Mouse (Mus musculus): Measurements from ENCODE around the gene Serpina11. TPM values are rescaled to one million over a fixed set of nuclear protein-coding genes. Genes with fewer than 3 reads are reported as not detected.

Gene Serpina11
- polyA plus RNA-seq, 1 experiment from 2014 or later: not detected

- no peaks in the 10 kb centered on the region for H3K4me1 ChIP-seq (ENCODE audit: control insufficient read depth, insufficient read depth, low read length)
- no peak overlapping the region for H3K4me2 ChIP-seq (ENCODE audit: low read length)
- no peak overlapping the region for H3K4me3 ChIP-seq (replicated peaks; ENCODE audit: low read depth, low read length)
- H3K27ac ChIP-seq (replicated peaks; ENCODE audit: low read depth, low read length): no peak overlapping the region
- no peaks in the 10 kb centered on the region for H3K36me3 ChIP-seq (ENCODE audit: control insufficient read depth, insufficient read depth, low read length)
- 91% methylated on average over 3 of the region's 3 CpGs for WGBS
- ATAC-seq (ENCODE audit: low FRiP score, low TSS enrichment) (no peak), DNase-seq (no peak)
- no peaks in the 10 kb centered on the region for H3K27me3 ChIP-seq (ENCODE audit: control insufficient read depth, insufficient read depth, low read length)
- H3K9ac ChIP-seq (replicated peaks; ENCODE audit: low read length): no peak overlapping the region
- H3K9me3 ChIP-seq (ENCODE audit: control insufficient read depth, low read length): no peaks in the 10 kb centered on the region
Observed at GRCm38 (mm10) chr12:104000594-104000993, 10.8 kb upstream of the Serpina11 start.

- no peaks in the 10 kb centered on the region for H3K36me3 ChIP-seq (ENCODE audit: control insufficient read depth, insufficient read depth, low read length)
- no peak overlapping the region for H3K9ac ChIP-seq (replicated peaks; ENCODE audit: low read length)
- WGBS: 77% methylated on average over 8 of the region's 8 CpGs
- no peaks in the 10 kb centered on the region for H3K27me3 ChIP-seq (ENCODE audit: control insufficient read depth, insufficient read depth, low read length)
- no peak for DNase-seq
- no peak for ATAC-seq (ENCODE audit: low FRiP score, low TSS enrichment)
- H3K27ac ChIP-seq (replicated peaks; ENCODE audit: low read depth, low read length): no peak overlapping the region
- no peaks in the 10 kb centered on the region for H3K9me3 ChIP-seq (ENCODE audit: control insufficient read depth, low read length)
- no peaks in the 10 kb centered on the region for H3K4me1 ChIP-seq (ENCODE audit: control insufficient read depth, insufficient read depth, low read length)
- H3K4me3 ChIP-seq (replicated peaks; ENCODE audit: low read depth, low read length): no peak overlapping the region
- no peak overlapping the region for H3K4me2 ChIP-seq (ENCODE audit: low read length)
Observed at GRCm38 (mm10) chr12:103999611-104000010, 9.9 kb upstream of the Serpina11 start.

- ATAC-seq (ENCODE audit: low FRiP score, low TSS enrichment): no peak
- Histone ChIP-seq H3K9ac (replicated peaks; ENCODE audit: low read length) (no peak overlapping the region), H3K27ac (replicated peaks; ENCODE audit: low read depth, low read length) (no peak overlapping the region), H3K4me3 (replicated peaks; ENCODE audit: low read depth, low read length) (no peak overlapping the region), H3K9me3 (ENCODE audit: control insufficient read depth, low read length) (no peaks in the 10 kb centered on the region), H3K4me1 (ENCODE audit: control insufficient read depth, insufficient read depth, low read length) (no peaks in the 10 kb centered on the region), H3K27me3 (ENCODE audit: control insufficient read depth, insufficient read depth, low read length) (no peaks in the 10 kb centered on the region), H3K36me3 (ENCODE audit: control insufficient read depth, insufficient read depth, low read length) (no peaks in the 10 kb centered on the region), H3K4me2 (ENCODE audit: low read length) (no peak overlapping the region)
- 55% methylated on average over 2 of the region's 2 CpGs for WGBS
- no peak for DNase-seq
Observed at GRCm38 (mm10) chr12:103996513-103996912, 6.8 kb upstream of the Serpina11 start.

- Histone ChIP-seq H3K9me3 (ENCODE audit: control insufficient read depth, low read length) (no peaks in the 10 kb centered on the region), H3K4me1 (ENCODE audit: control insufficient read depth, insufficient read depth, low read length) (no peaks in the 10 kb centered on the region), H3K4me3 (replicated peaks; ENCODE audit: low read depth, low read length) (no peak overlapping the region), H3K36me3 (ENCODE audit: control insufficient read depth, insufficient read depth, low read length) (no peaks in the 10 kb centered on the region), H3K27ac (replicated peaks; ENCODE audit: low read depth, low read length) (no peak overlapping the region), H3K4me2 (ENCODE audit: low read length) (no peak overlapping the region), H3K27me3 (ENCODE audit: control insufficient read depth, insufficient read depth, low read length) (no peaks in the 10 kb centered on the region), H3K9ac (replicated peaks; ENCODE audit: low read length) (no peak overlapping the region)
- DNase-seq (peak; percentile 87), ATAC-seq (ENCODE audit: low FRiP score, low TSS enrichment) (peak; percentile 44; the same call in 1 of the 2 replicates)
- 42% methylated on average over 5 of the region's 5 CpGs for WGBS
Observed at GRCm38 (mm10) chr12:103995292-103996072, 5.7 kb upstream of the Serpina11 start.

GRCm38 (mm10) chr12:103992945-103993344 lies 3.2 kb upstream of the Serpina11 start:
- H3K9me3 ChIP-seq (ENCODE audit: control insufficient read depth, low read length): no peaks in the 10 kb centered on the region
- no peak overlapping the region for H3K4me3 ChIP-seq (replicated peaks; ENCODE audit: low read depth, low read length)
- DNase-seq (no peak), ATAC-seq (ENCODE audit: low FRiP score, low TSS enrichment) (no peak)
- H3K27ac ChIP-seq (replicated peaks; ENCODE audit: low read depth, low read length): no peak overlapping the region
- H3K4me2 ChIP-seq (ENCODE audit: low read length): no peak overlapping the region
- no peak overlapping the region for H3K9ac ChIP-seq (replicated peaks; ENCODE audit: low read length)
- no peaks in the 10 kb centered on the region for H3K4me1 ChIP-seq (ENCODE audit: control insufficient read depth, insufficient read depth, low read length)
- WGBS: 87% methylated on average over 7 of the region's 7 CpGs
- no peaks in the 10 kb centered on the region for H3K36me3 ChIP-seq (ENCODE audit: control insufficient read depth, insufficient read depth, low read length)
- no peaks in the 10 kb centered on the region for H3K27me3 ChIP-seq (ENCODE audit: control insufficient read depth, insufficient read depth, low read length)

- no peak overlapping the region for H3K4me2 ChIP-seq (ENCODE audit: low read length)
- H3K4me3 ChIP-seq (replicated peaks; ENCODE audit: low read depth, low read length): no peak overlapping the region
- no peak overlapping the region for H3K27ac ChIP-seq (replicated peaks; ENCODE audit: low read depth, low read length)
- ATAC-seq (ENCODE audit: low FRiP score, low TSS enrichment) (no peak), DNase-seq (no peak)
- no peaks in the 10 kb centered on the region for H3K36me3 ChIP-seq (ENCODE audit: control insufficient read depth, insufficient read depth, low read length)
- 73% methylated on average over 2 of the region's 2 CpGs for WGBS
- H3K9me3 ChIP-seq (ENCODE audit: control insufficient read depth, low read length): no peaks in the 10 kb centered on the region
- no peaks in the 10 kb centered on the region for H3K4me1 ChIP-seq (ENCODE audit: control insufficient read depth, insufficient read depth, low read length)
- H3K9ac ChIP-seq (replicated peaks; ENCODE audit: low read length): no peak overlapping the region
- no peaks in the 10 kb centered on the region for H3K27me3 ChIP-seq (ENCODE audit: control insufficient read depth, insufficient read depth, low read length)
Observed at GRCm38 (mm10) chr12:103989514-103989767, 316 bp downstream of the Serpina11 start.

GRCm38 (mm10) chr12:103988754-103989513 lies 823 bp downstream of the Serpina11 start:
- 68% methylated on average over 14 of the region's 14 CpGs for WGBS
- Histone ChIP-seq H3K9ac (replicated peaks; ENCODE audit: low read length) (no peak overlapping the region), H3K4me2 (ENCODE audit: low read length) (no peak overlapping the region), H3K27me3 (ENCODE audit: control insufficient read depth, insufficient read depth, low read length) (no peaks in the 10 kb centered on the region), H3K4me1 (ENCODE audit: control insufficient read depth, insufficient read depth, low read length) (no peaks in the 10 kb centered on the region), H3K36me3 (ENCODE audit: control insufficient read depth, insufficient read depth, low read length) (no peaks in the 10 kb centered on the region), H3K9me3 (ENCODE audit: control insufficient read depth, low read length) (no peaks in the 10 kb centered on the region), H3K27ac (replicated peaks; ENCODE audit: low read depth, low read length) (no peak overlapping the region), H3K4me3 (replicated peaks; ENCODE audit: low read depth, low read length) (no peak overlapping the region)
- ATAC-seq (ENCODE audit: low FRiP score, low TSS enrichment) (no peak), DNase-seq (peak; percentile 9)

GRCm38 (mm10) chr12:103985868-103986267 lies 3.9 kb downstream of the Serpina11 start:
- Histone ChIP-seq H3K9ac (replicated peaks; ENCODE audit: low read length) (no peak overlapping the region), H3K9me3 (ENCODE audit: control insufficient read depth, low read length) (no peaks in the 10 kb centered on the region), H3K4me1 (ENCODE audit: control insufficient read depth, insufficient read depth, low read length) (no peaks in the 10 kb centered on the region), H3K4me3 (replicated peaks; ENCODE audit: low read depth, low read length) (no peak overlapping the region), H3K4me2 (ENCODE audit: low read length) (no peak overlapping the region), H3K27ac (replicated peaks; ENCODE audit: low read depth, low read length) (no peak overlapping the region), H3K36me3 (ENCODE audit: control insufficient read depth, insufficient read depth, low read length) (no peaks in the 10 kb centered on the region), H3K27me3 (ENCODE audit: control insufficient read depth, insufficient read depth, low read length) (no peaks in the 10 kb centered on the region)
- 75% methylated on average over 5 of the region's 5 CpGs for WGBS
- DNase-seq: no peak
- no peak for ATAC-seq (ENCODE audit: low FRiP score, low TSS enrichment)

- Histone ChIP-seq H3K36me3 (ENCODE audit: control insufficient read depth, insufficient read depth, low read length) (no peaks in the 10 kb centered on the region), H3K27ac (replicated peaks; ENCODE audit: low read depth, low read length) (no peak overlapping the region), H3K4me3 (replicated peaks; ENCODE audit: low read depth, low read length) (no peak overlapping the region), H3K4me1 (ENCODE audit: control insufficient read depth, insufficient read depth, low read length) (no peaks in the 10 kb centered on the region), H3K9ac (replicated peaks; ENCODE audit: low read length) (no peak overlapping the region), H3K27me3 (ENCODE audit: control insufficient read depth, insufficient read depth, low read length) (no peaks in the 10 kb centered on the region), H3K4me2 (ENCODE audit: low read length) (no peak overlapping the region), H3K9me3 (ENCODE audit: control insufficient read depth, low read length) (no peaks in the 10 kb centered on the region)
- ATAC-seq (ENCODE audit: low FRiP score, low TSS enrichment) (no peak), DNase-seq (peak; percentile 73)
- WGBS: 71% methylated on average over 4 of the region's 4 CpGs
Observed at GRCm38 (mm10) chr12:103984935-103985334, 4.8 kb downstream of the Serpina11 start.
